Mouse (Mus musculus) forebrain, embryonic 13.5 days (tissue): ENCODE measurements at regions not wholly inside any gene's neighbourhood (a gene's known extent, or its start where the extent isn't known, plus 50 kb on each side); places are given as distances from the start of the nearest gene placed in this dataset.
A peak's percentile ranks its signal among the peaks of the same experiment; 100 is the strongest.

Experiments
- ATAC-seq: fragments of 200-750 bp; cut with Nextera tagmentation; 2 replicates; pipeline ENCODE4 v1.8.0; 2017
- H3K27ac ChIP-seq: fragments of 300-500 bp; sonication (generic); 2 replicates; pipeline ENCODE4 v1.5.1; 2015; ENCODE audit warnings: inconsistent platforms, mild to moderate bottlenecking, moderate library complexity
- H3K27me3 ChIP-seq: fragments of 300-500 bp; sonication (generic); 2 replicates; pipeline ENCODE4 v1.6.1; 2015; ENCODE audit warnings: mild to moderate bottlenecking, inconsistent platforms
- H3K36me3 ChIP-seq: fragments of 300-500 bp; sonication (generic); 2 replicates; pipeline ENCODE4 v1.6.1; 2015; ENCODE audit warnings: mild to moderate bottlenecking, inconsistent platforms; ENCODE audit not compliant: poor library complexity, severe bottlenecking
- H3K4me1 ChIP-seq: fragments of 300-500 bp; sonication (generic); 2 replicates; pipeline ENCODE4 v1.6.1; 2015; ENCODE audit warnings: inconsistent platforms
- H3K4me2 ChIP-seq: fragments of 300-500 bp; sonication (generic); 2 replicates; pipeline ENCODE4 v1.6.1; 2015; ENCODE audit warnings: inconsistent platforms, mild to moderate bottlenecking, moderate library complexity
- H3K4me3 ChIP-seq: fragments of 300-500 bp; sonication (generic); 2 replicates; pipeline ENCODE4 v1.5.1; 2015; ENCODE audit warnings: mild to moderate bottlenecking, inconsistent platforms
- H3K9ac ChIP-seq: fragments of 300-500 bp; sonication (generic); 2 replicates; pipeline ENCODE4 v1.6.1; 2015; ENCODE audit warnings: mild to moderate bottlenecking, inconsistent platforms
- H3K9me3 ChIP-seq: fragments of 300-500 bp; sonication (generic); replicated peaks from 2 replicates; pipeline ENCODE4 v1.6.1; 2016; ENCODE audit warnings: inconsistent platforms
- WGBS: fragments of 180-500 bp; shearing (Covaris S2); methylation state at CpG from one replicate; pipeline ENCODE4 v1.1.7; 2015; 5-methylcytosine and 5-hydroxymethylcytosine counted together

GRCm38 (mm10) chr4:56193365-56193764 lies 546.5 kb upstream of the Gm26657 start:
- Histone ChIP-seq H3K27ac (no peak overlapping the region), H3K9me3 (no peaks in the 10 kb centered on the region), H3K4me3 (no peak overlapping the region), H3K4me1 (no peaks in the 10 kb centered on the region), H3K27me3 (no peaks in the 10 kb centered on the region), H3K4me2 (no peak overlapping the region), H3K36me3 (no peaks in the 10 kb centered on the region), H3K9ac (no peak overlapping the region)
- 58% methylated on average over 2 of the region's 2 CpGs for WGBS
- ATAC-seq: no peak

- WGBS: 85% methylated on average over 5 of the region's 5 CpGs
Measured at GRCm38 (mm10) chr4:56192516-56192915, 547.4 kb upstream of the Gm26657 start.

GRCm38 (mm10) chr4:56179566-56179965 lies 560.3 kb upstream of the Gm26657 start:
- no peak overlapping the region for H3K4me2 ChIP-seq
- WGBS: 74% methylated on average over 5 of the region's 5 CpGs
- H3K4me1 ChIP-seq: peaks cover 14% of the 10 kb centered on the region
- no peaks in the 10 kb centered on the region for H3K36me3 ChIP-seq
- no peak overlapping the region for H3K27ac ChIP-seq
- H3K27me3 ChIP-seq: no peaks in the 10 kb centered on the region
- ATAC-seq: no peak
- no peaks in the 10 kb centered on the region; the same call in 1 of the 2 replicates for H3K9me3 ChIP-seq
- H3K4me3 ChIP-seq: no peak overlapping the region
- H3K9ac ChIP-seq: no peak overlapping the region

More at GRCm38 (mm10) chr4:56192516-56192915, 547.4 kb upstream of the Gm26657 start:
- Histone ChIP-seq H3K27me3 (no peaks in the 10 kb centered on the region), H3K9me3 (no peaks in the 10 kb centered on the region), H3K4me3 (no peak overlapping the region), H3K36me3 (no peaks in the 10 kb centered on the region), H3K4me2 (no peak overlapping the region), H3K27ac (no peak overlapping the region), H3K9ac (no peak overlapping the region), H3K4me1 (no peaks in the 10 kb centered on the region)
- ATAC-seq: no peak

GRCm38 (mm10) chr4:56178844-56179481 lies 560.9 kb upstream of the Gm26657 start:
- ATAC-seq: peak; percentile 94
- Histone ChIP-seq H3K4me3 (no peak overlapping the region), H3K4me2 (no peak overlapping the region), H3K9ac (no peak overlapping the region), H3K4me1 (peaks cover 14% of the 10 kb centered on the region), H3K9me3 (no peaks in the 10 kb centered on the region; the same call in 1 of the 2 replicates), H3K36me3 (no peaks in the 10 kb centered on the region), H3K27ac (peak overlapping the region; percentile 65), H3K27me3 (no peaks in the 10 kb centered on the region)
- 32% methylated on average over 9 of the region's 9 CpGs for WGBS

- H3K4me3 ChIP-seq: no peak overlapping the region
- WGBS: 17% methylated on average over 3 of the region's 3 CpGs
- no peak overlapping the region for H3K4me2 ChIP-seq
- no peak overlapping the region for H3K9ac ChIP-seq
- H3K27ac ChIP-seq: peak overlapping the region; percentile 45
- H3K9me3 ChIP-seq: 0 out of 2 replicates have a peak, but pooled peaks cover 3% of the 10 kb centered on the region
- H3K4me1 ChIP-seq: peaks cover 10% of the 10 kb centered on the region
- H3K27me3 ChIP-seq: no peaks in the 10 kb centered on the region
- ATAC-seq: peak; percentile 67; the same call in 1 of the 2 replicates
- no peaks in the 10 kb centered on the region for H3K36me3 ChIP-seq
Measured at GRCm38 (mm10) chr4:56161257-56161594, 578.6 kb upstream of the Gm26657 start.

- ATAC-seq: peak; percentile 70; the same call in 1 of the 2 replicates
- 47% methylated on average over 13 of the region's 13 CpGs for WGBS
- Histone ChIP-seq H3K4me3 (no peak overlapping the region), H3K36me3 (no peaks in the 10 kb centered on the region), H3K4me2 (no peak overlapping the region), H3K9ac (no peak overlapping the region), H3K9me3 (0 out of 2 replicates have a peak, but pooled peaks cover 3% of the 10 kb centered on the region), H3K27me3 (no peaks in the 10 kb centered on the region), H3K4me1 (peaks cover 10% of the 10 kb centered on the region), H3K27ac (peak overlapping the region; percentile 45)
Measured at GRCm38 (mm10) chr4:56160551-56161256, 579.2 kb upstream of the Gm26657 start.

- Histone ChIP-seq H3K4me1 (peaks cover 10% of the 10 kb centered on the region), H3K4me2 (no peak overlapping the region), H3K36me3 (no peaks in the 10 kb centered on the region), H3K27ac (no peak overlapping the region), H3K9me3 (0 out of 2 replicates have a peak, but pooled peaks cover 3% of the 10 kb centered on the region), H3K4me3 (no peak overlapping the region), H3K9ac (no peak overlapping the region), H3K27me3 (no peaks in the 10 kb centered on the region)
- ATAC-seq: no peak
- 88% methylated on average over 3 of the region's 3 CpGs for WGBS
Measured at GRCm38 (mm10) chr4:56157521-56158065, 582.3 kb upstream of the Gm26657 start.

GRCm38 (mm10) chr4:56150716-56151115 lies 589.2 kb upstream of the Gm26657 start:
- H3K4me3 ChIP-seq: no peak overlapping the region
- ATAC-seq: no peak
- no peak overlapping the region for H3K9ac ChIP-seq
- no peak overlapping the region for H3K4me2 ChIP-seq
- H3K9me3 ChIP-seq: no peaks in the 10 kb centered on the region
- WGBS: 89% methylated on average over 1 of the region's 1 CpGs
- H3K4me1 ChIP-seq: no peaks in the 10 kb centered on the region
- H3K27me3 ChIP-seq: no peaks in the 10 kb centered on the region
- no peaks in the 10 kb centered on the region for H3K36me3 ChIP-seq
- H3K27ac ChIP-seq: no peak overlapping the region

- H3K4me2 ChIP-seq: no peak overlapping the region
- WGBS: 62% methylated on average over 2 of the region's 2 CpGs
- no peaks in the 10 kb centered on the region for H3K36me3 ChIP-seq
- peaks cover 16% of the 10 kb centered on the region for H3K4me1 ChIP-seq
- no peak for ATAC-seq
- H3K4me3 ChIP-seq: no peak overlapping the region
- H3K9me3 ChIP-seq: no peaks in the 10 kb centered on the region
- no peak overlapping the region for H3K9ac ChIP-seq
- H3K27ac ChIP-seq: no peak overlapping the region
- H3K27me3 ChIP-seq: no peaks in the 10 kb centered on the region
Measured at GRCm38 (mm10) chr4:56143827-56144226, 596.0 kb upstream of the Gm26657 start.

GRCm38 (mm10) chr4:56136837-56137236 lies 603.0 kb upstream of the Gm26657 start:
- no peak overlapping the region for H3K4me2 ChIP-seq
- WGBS: 73% methylated on average over 3 of the region's 3 CpGs
- H3K4me1 ChIP-seq: peaks cover 8% of the 10 kb centered on the region
- H3K36me3 ChIP-seq: no peaks in the 10 kb centered on the region
- no peak overlapping the region for H3K27ac ChIP-seq
- no peak overlapping the region for H3K4me3 ChIP-seq
- H3K9ac ChIP-seq: no peak overlapping the region
- no peaks in the 10 kb centered on the region for H3K9me3 ChIP-seq
- ATAC-seq: no peak
- H3K27me3 ChIP-seq: no peaks in the 10 kb centered on the region

- peaks cover 3% of the 10 kb centered on the region; the same call in 1 of the 2 replicates for H3K4me1 ChIP-seq
- H3K9me3 ChIP-seq: no peaks in the 10 kb centered on the region
- no peak overlapping the region for H3K4me3 ChIP-seq
- WGBS: 91% methylated on average over 5 of the region's 5 CpGs
- no peak overlapping the region for H3K27ac ChIP-seq
- ATAC-seq: no peak
- no peak overlapping the region for H3K9ac ChIP-seq
- no peaks in the 10 kb centered on the region for H3K36me3 ChIP-seq
- no peaks in the 10 kb centered on the region for H3K27me3 ChIP-seq
- H3K4me2 ChIP-seq: no peak overlapping the region
Measured at GRCm38 (mm10) chr4:56134350-56134749, 602.1 kb upstream of the Klf4 start.

GRCm38 (mm10) chr4:56127730-56128482 lies 595.6 kb upstream of the Klf4 start:
- H3K4me1 ChIP-seq: peaks cover 8% of the 10 kb centered on the region; the same call in 1 of the 2 replicates

More at GRCm38 (mm10) chr4:56127730-56128482, 595.6 kb upstream of the Klf4 start:
- H3K27me3 ChIP-seq: no peaks in the 10 kb centered on the region
- peak; percentile 93 for ATAC-seq
- no peak overlapping the region for H3K9ac ChIP-seq
- H3K4me3 ChIP-seq: no peak overlapping the region
- WGBS: 33% methylated on average over 8 of the region's 8 CpGs
- H3K9me3 ChIP-seq: no peaks in the 10 kb centered on the region
- no peak overlapping the region for H3K4me2 ChIP-seq
- H3K27ac ChIP-seq: no peak overlapping the region
- no peaks in the 10 kb centered on the region for H3K36me3 ChIP-seq
